Mouse (Mus musculus) lung, adult 2 months (tissue): ENCODE measurements around the gene Hist1h4h. TPM values are rescaled to one million over a fixed set of nuclear protein-coding genes. Genes with fewer than 3 reads are reported as not detected.

Source experiments
- DNase-seq: peaks from one replicate; pipeline ENCODE4 v3.0.0; 2022
- H3K4me1 ChIP-seq: fragments of 200-500 bp; 2 replicates; pipeline ENCODE4 v1.6.1; 2011; ENCODE audit warnings: low read length; ENCODE audit not compliant: control insufficient read depth, insufficient read depth
- H3K4me3 ChIP-seq: fragments of 200-500 bp; replicated peaks from 2 replicates; pipeline ENCODE3; 2011; ENCODE audit warnings: low read depth, mild to moderate bottlenecking, control low read depth, low read length; ENCODE audit errors: extremely low read depth
- CTCF ChIP-seq: fragments of 200-500 bp; IDR thresholded peaks from 2 replicates; pipeline ENCODE4 v1.5.1; 2011; ENCODE audit warnings: mild to moderate bottlenecking, low read length, control low read depth; ENCODE audit not compliant: insufficient read depth
- POLR2A ChIP-seq: fragments of 200-500 bp; IDR thresholded peaks from 2 replicates; pipeline ENCODE4 v1.6.1; 2011; ENCODE audit warnings: low read depth, mild to moderate bottlenecking, control low read depth, low read length, borderline replicate concordance; ENCODE audit errors: extremely low read depth
- WGBS: fragments of 180-500 bp; shearing (Covaris S2); methylation state at CpG from one replicate; pipeline ENCODE4 v1.1.7; 2018; 5-methylcytosine and 5-hydroxymethylcytosine counted together
- polyA plus RNA-seq: library from polyadenylated mRNA; depleted of rRNA; stranded (reverse); fragments of >200 nt; gene quantifications from 2 replicates; pipeline ENCODE4 v1.2.3, GENCODE M21; 2012

Gene Hist1h4h
- polyA plus RNA-seq, 1 experiment, result 28.0 TPM

DNA sequence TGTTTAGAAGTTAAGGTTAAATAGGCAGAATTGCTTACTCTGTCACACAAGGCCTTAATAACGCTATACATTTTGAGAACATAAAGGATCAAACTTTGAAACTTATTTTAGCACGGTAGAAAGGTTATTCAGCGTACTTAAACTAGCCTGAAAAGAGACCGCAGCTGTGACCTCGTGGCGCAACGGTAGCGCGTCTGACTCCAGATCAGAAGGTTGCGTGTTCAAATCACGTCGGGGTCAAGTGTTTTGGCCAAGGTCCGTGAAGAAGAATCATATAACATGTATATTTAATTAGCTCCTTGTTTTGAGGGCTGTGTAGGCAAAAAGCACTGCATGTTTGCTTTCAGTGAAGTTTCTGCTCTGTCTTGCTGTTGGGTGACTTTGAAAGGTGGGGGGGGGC lies 24.5 kb upstream of the Hist1h4h start:
- no peak overlapping the region for H3K4me3 ChIP-seq
- DNase-seq, result no peak
- WGBS, result 44% methylated on average over 13 of the region's 13 CpGs
- TF ChIP-seq POLR2A, result no peak
- no peak for TF ChIP-seq CTCF
- H3K4me1 ChIP-seq, result no peaks in the 10 kb centered on the region

DNA sequence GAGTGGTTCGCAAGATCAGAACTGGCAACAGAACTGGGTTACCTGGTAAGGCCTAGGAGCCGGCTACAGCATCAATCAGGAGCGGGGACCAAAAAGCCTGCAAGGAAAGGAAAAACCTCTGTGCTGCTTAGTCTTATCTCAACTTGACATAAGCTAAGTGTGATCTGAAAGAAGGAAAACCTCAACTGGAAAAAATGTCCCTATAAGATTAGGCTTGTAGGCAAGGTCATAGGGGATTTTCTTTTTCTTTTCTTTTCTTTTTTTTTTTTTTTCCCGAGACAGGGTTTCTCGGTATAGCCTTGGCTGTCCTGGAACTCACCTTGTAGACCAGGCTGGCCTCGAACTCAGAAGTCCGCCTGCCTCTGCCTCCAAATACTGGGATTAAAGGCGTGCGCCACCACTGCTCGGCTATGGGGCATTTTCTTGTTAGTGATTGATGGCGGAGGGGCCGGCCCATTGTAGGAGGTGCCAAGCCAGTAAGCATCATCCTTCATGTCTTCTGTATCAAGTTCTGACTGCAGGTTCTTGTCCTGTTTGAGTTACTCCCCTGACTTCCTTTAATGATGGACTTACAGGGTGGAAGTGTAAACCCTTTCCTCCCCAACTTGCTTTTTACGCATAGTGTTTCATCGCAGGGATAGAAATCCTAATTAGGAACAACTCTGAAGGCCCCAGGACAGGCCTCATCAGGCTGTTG lies 23.9 kb upstream of the Hist1h4h start:
- Histone ChIP-seq H3K4me1 (no peaks in the 10 kb centered on the region), H3K4me3 (no peak overlapping the region)
- TF ChIP-seq CTCF, result no peak
- TF ChIP-seq POLR2A, result no peak
- no peak for DNase-seq
- WGBS, result 60% methylated on average over 14 of the region's 14 CpGs

GRCm38 (mm10) chr13:23510127-23510526 lies 20.7 kb upstream of the Hist1h4h start:
- WGBS, result 26% methylated on average over 1 of the region's 1 CpGs
- Histone ChIP-seq H3K4me1 (no peaks in the 10 kb centered on the region), H3K4me3 (no peak overlapping the region)
- no peak for DNase-seq
- no peak for TF ChIP-seq POLR2A
- TF ChIP-seq CTCF, result no peak

DNA sequence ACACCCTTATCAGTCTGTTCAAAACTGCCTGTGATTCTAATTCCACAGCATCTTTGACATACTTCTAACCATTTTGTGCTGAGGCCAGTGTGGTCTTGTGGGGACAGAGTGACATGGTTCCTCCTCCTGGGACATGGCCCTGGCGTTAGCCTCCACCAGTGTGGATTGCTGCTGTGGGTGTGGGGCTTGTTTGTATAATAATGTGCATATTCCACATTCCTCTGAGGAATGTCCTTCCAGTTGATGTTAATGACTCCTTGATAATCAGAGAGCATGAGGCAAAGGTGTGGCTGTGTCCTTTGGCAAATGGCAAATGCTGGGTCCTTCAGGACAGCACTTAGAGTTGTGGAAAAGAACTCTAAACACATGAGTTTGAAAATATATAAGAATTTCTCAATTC lies 17.3 kb upstream of the Hist1h4h start:
- Histone ChIP-seq H3K4me3 (no peak overlapping the region), H3K4me1 (no peaks in the 10 kb centered on the region)
- WGBS, result 79% methylated on average over 1 of the region's 1 CpGs
- TF ChIP-seq CTCF, result no peak
- TF ChIP-seq POLR2A, result no peak
- DNase-seq, result no peak

- DNase-seq, result no peak
- WGBS, result 82% methylated on average over 5 of the region's 5 CpGs
- Histone ChIP-seq H3K4me3 (no peak overlapping the region), H3K4me1 (no peaks in the 10 kb centered on the region; the same call in 1 of the 2 replicates)
- TF ChIP-seq POLR2A (no peak), CTCF (no peak)
These were observed 15.6 kb upstream of the Hist1h4h start for GRCm38 (mm10) chr13:23515281-23515680.

DNA sequence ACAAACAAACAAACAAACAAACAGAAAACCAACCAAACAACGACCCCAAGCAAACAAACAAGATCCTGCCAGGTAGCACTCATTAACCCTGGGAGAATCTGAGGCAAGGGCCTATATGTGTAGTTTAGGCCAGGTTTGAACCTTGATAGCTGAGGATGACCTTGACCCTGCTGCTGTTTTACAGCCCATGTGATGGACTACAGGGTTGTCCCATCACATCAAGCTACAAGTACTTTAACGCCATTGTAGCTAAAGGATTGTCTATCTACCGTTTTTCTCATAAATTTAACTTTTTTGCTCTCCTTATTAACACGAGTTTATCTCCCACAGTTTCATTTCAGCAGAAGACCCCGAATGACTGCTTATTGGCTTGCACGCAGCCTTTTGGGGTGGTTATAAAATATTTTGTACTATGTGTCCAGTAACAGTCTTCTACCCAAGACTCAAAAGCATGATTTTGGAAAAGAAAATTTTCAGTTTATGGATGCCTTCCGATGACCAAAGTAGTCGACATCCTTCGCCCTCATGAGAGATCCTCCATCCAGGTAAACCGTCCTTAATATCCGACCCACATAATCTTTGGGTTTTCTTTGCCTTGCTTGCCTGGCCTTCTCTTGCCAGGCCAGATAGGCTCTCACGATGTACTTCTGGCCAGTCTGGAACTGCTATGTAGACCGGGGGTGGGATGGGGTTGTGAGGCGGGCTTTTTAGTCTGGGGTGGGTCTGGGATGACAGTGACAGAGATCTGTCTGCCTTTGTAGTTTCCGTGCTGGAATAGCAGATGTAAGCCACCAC lies 14.8 kb upstream of the Hist1h4h start:
- no peak for DNase-seq
- 57% methylated on average over 15 of the region's 15 CpGs for WGBS
- H3K4me1 ChIP-seq, result no peaks in the 10 kb centered on the region; the same call in 1 of the 2 replicates
- no peak overlapping the region for H3K4me3 ChIP-seq
- TF ChIP-seq CTCF (no peak), POLR2A (no peak)

- no peaks in the 10 kb centered on the region; the same call in 1 of the 2 replicates for H3K4me1 ChIP-seq
- H3K4me3 ChIP-seq, result peak overlapping the region; percentile 84
- DNase-seq, result peak; percentile 71
- TF ChIP-seq CTCF (no peak), POLR2A (no peak)
- WGBS, result under 1% methylated on average over 19 of the region's 19 CpGs
These were observed 13.8 kb upstream of the Hist1h4h start for GRCm38 (mm10) chr13:23516822-23517602.

DNA sequence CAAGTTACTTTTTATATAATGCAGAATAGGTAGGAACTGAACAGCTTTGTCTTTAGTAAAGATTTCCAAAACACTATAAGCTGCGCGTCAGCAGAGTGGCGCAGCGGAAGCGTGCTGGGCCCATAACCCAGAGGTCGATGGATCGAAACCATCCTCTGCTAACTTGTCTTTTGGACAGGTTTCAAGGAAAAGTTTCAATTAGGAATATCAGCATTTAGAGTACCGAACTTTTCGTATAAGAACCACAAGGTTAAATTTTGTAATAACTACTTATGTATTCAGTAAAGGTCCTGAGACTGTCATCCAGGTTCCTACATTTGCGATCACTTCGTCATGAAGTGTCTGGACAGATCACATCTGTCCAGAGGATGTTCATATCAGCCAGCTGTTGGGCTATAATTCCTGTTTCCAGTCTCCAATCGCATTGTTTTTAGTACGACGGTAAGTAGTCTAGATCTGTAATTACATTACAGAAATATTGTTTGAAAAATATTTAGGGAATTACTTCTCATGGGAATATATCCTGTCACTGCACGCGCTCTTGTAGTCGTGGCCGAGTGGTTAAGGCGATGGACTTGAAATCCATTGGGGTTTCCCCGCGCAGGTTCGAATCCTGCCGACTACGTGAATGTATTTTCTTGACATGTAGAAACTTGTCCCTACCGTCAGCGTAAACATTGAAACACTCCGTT lies 13.1 kb upstream of the Hist1h4h start:
- WGBS, result under 1% methylated on average over 27 of the region's 27 CpGs
- peak overlapping the region; percentile 84 for H3K4me3 ChIP-seq
- DNase-seq, result peak; percentile 81
- TF ChIP-seq POLR2A (no peak), CTCF (no peak)
- no peaks in the 10 kb centered on the region; the same call in 1 of the 2 replicates for H3K4me1 ChIP-seq

GRCm38 (mm10) chr13:23518295-23518603 lies 12.6 kb upstream of the Hist1h4h start:
- DNase-seq, result no peak
- Histone ChIP-seq H3K4me3 (peak overlapping the region; percentile 84), H3K4me1 (no peaks in the 10 kb centered on the region; the same call in 1 of the 2 replicates)
- TF ChIP-seq POLR2A (no peak), CTCF (no peak)
- WGBS, result 1% methylated on average over 6 of the region's 6 CpGs
